Mouse (Mus musculus): Measurements from ENCODE around the gene Ccdc170.
"Not testable (repeated sequence)": the region's sequence is repeated elsewhere in the genome, so short reads cannot be mapped to it uniquely, and the experiment has no call there.

The Ccdc170 gene

DNA sequence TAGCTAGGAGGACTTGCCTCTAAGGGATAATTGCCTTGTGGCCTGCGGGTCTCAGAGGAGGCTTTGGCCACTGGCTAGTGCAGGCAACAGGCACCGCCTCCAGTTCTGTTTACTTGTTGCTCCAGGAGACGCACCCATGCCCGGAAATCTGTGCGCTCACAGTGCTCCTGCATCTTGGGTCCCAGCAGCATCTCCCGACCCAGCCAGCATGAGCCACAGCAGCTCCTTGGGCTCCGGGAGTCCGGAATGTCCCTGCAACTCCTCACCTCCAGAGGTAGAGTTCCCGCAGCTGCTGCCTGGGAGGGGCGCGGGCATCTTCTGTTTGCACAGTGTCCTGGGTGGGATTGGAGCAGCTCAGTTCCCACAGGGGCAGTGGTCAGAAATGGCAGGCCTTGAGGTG lies at the start of gene Ccdc170:
TSS of gene Ccdc170 (plus strand) at position 148 of the 400 bp plus-strand sequence.
- no peak for DNase-seq (ENCODE audit: low spot score in 2 of 2)

DNA sequence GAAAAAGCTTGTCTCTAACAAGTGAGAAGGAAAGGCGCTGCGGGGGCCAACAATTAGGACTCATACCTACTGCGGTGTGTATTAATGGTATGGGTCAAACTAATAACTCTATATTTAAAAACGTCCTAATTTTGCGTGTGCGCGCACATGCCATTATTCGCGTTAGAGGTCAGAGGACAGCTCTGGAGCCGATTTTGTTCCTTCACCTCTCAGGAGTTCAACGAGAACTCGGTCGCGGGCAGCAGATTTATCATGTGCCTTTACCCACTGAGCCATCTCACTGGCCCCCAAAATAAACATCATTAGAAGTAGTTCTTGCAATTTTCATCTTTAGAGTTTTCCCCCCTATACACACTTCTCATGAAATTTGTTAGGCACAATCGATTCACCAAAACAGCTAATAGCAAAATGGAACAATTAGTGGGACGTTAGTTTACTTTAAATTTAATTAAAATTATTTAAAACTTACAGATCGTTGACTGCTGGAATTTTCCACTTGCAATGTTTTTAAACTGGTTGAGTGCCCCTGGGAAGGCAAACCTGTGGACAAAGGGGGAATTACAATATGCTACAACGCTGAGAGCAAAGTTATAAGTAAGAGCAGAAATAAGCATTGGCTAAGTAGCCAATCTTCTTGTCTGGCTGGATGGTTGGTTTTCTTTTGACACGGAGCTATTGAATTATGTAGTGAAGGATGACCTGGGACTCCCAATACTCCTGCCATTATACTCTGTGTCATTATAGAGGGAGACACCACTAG lies 49.1 kb upstream of the Ccdc170 start:
- peak in 1 of 2 experiments; percentile 12 for DNase-seq (ENCODE audit: low spot score in 2 of 2)

DNA sequence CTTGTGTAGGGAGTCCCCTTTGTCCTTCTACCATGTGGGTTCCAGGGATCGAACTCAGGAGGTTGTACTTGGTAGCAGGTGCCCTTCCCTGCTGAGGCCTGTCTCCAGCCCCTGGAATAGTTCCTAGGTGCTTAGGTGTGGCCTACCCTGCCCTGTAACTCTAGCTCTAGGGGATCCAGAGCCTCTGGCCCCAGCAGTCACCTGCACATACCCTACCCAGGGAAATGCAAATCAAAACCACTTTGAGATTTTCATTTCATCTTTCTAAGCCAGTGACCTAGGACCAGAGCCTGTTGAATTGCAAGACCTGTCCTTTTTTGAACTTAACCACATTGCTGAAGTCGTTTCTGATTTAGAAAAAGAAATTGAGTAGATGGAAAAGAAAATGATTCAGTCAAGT lies 48.4 kb upstream of the Ccdc170 start:
- not testable (repeated sequence) for DNase-seq (ENCODE audit: low spot score in 2 of 2)

DNA sequence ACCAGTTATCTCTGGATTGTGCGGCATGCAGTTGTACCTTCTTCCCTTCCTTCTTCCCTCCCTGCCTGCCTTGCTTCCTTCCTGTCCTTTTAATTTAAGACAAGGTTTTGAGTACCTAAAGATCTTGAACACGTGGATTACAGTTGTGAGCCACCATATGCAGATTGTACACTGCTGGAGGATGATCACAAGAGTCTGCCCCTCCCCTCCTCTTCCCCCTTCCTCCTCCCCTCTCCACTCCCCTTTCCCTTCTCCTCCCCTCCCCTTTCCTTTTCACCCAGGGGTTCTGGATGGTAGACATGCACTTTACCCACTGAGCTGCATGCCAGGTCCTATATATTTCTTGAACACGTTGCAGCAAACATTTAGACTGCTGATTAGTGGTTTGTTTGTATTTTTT lies 46.9 kb upstream of the Ccdc170 start:
- DNase-seq (ENCODE audit: low spot score in 2 of 2) = no peak

DNA sequence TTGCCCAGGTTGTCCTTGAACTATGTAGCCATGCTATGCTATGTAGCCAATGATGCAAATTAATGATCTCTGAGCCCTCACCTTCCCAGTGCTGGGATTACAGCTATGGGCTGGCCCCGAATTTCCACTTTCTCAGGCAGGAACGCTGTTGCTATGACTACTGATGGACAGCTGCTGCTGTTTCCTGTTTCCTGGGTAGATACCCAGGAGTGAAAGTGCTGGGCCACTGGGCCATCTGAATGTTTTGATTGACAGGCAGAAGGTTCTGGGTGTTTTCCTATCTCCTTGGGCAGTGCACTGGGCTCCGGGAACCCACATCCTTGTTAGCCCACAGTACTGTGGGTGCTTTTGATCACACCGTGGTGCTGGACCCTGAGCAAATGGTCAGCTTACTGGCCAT lies 25.9 kb upstream of the Ccdc170 start:
- DNase-seq (ENCODE audit: low spot score in 2 of 2) = peak in 1 of 2 experiments; percentile 25

DNA sequence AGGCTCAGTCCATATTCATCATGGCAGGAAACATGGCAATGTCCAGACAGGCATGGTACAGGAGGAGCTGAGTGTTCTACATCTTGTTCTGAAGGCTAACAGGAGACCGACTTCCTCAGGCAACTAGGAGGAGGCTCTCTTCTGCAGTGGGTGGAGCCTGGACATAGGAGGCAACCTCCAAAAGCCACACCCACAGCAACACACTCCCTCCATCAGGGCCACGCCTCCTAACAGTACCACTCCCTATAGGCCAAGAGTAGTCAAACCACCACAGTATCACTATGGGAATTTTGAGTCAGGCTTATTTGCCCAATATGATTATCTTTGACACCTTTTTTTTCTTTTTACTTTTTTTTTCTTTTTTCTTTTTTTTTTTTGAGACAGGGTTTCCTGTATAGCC lies 22.1 kb upstream of the Ccdc170 start:
- DNase-seq (ENCODE audit: low spot score in 2 of 2) = no peak

DNA sequence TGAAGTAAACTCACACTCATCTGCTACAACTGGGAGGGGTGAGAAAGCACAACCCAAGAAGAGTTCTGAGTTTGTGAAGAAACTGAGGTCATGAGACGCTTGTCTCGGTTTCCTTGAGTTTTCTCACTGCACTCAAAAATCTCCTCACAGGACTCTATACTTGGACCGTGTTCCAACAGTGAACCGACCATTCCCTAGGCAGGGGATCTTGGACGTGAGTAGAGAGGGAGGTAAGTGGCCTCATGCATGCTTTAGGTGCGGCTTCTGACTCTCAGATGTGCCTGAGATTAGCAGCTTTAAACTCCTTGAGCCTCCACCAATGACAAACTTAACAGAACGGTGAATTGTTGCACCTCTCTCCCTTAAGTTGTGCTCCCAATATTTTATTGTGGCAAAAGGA lies 16.5 kb upstream of the Ccdc170 start:
- DNase-seq (ENCODE audit: low spot score in 2 of 2) = no peak

DNA sequence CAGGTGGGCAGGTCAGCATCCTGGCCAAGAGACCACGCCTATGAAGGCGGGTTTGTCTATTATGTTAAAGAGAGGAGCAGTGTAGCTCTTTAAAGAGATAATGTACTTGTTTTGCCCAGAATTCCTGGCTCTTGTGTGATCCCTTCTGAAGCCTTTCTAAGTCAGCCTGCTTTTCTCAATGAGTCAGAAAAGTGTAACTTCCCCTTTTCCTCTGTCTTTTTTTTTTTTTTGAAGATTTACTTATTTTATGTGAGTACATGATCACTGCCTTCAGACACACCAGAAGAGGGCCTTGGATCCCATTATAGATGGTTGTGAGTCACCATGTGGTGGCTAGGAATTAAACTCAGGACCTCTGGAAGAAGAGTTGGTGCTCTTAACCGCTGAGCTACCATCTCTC lies 12.9 kb upstream of the Ccdc170 start:
- DNase-seq (ENCODE audit: low spot score in 2 of 2) = no peak

DNA sequence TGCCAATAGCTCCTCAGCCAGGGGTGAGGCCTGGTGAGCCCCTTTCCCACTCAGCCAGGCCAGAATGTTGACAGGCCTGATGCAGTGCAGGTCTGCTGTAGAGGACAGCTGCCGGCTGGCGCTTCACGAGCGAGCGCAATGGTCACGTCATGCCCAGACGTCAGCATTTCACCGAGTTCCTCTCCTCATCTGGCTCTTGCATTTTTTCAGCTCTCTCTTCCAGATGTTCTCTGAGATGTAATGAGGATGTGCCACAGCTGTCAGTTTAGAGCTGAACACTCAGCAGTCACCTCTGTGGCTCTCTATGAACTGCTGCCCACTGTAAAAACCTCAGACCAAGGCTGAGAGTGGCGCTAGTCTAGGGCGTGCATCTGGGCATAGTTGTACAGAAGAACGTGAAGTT lies 8.7 kb upstream of the Ccdc170 start:
- DNase-seq (ENCODE audit: low spot score in 2 of 2) = no peak

DNA sequence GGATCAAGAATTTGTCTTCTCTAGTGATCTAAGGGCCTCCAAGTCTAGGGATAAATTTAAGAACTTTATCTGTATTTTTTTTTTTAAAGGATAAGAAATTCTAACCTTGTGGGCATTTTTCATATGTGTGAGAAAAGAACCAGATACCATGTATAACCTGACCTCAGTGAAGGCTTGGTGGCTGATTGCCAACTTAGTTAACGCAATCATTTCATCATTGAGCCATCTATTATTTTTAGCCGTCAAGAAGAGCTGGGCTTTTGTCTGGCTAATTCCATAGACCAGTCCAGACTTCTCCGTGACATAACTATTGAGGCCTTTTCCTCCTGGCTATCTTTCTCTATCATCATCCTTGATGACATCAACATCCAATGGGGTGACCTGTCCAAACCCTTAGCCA lies 6.9 kb upstream of the Ccdc170 start:
- DNase-seq (ENCODE audit: low spot score in 2 of 2) = no peak

DNA sequence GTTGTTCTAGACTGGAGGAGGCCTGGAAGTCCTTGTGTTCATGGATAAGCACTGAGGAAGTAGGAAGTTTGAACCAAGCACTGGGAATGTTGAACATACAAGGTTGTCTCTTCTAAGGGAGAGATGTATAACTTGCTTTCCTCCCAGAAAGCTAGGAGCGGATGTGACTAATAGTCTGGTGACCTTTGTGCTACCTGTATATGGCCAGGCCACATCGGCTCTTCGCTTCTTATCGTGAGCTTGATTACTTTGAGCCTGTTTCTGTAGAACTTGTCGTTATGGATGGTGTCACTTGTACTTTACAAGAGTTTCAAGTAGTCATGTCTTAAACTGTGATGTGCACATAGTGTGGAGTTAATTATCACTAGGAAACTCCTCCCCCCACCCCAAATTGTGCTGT lies 5.7 kb upstream of the Ccdc170 start:
- no peak for DNase-seq (ENCODE audit: low spot score in 2 of 2)

DNA sequence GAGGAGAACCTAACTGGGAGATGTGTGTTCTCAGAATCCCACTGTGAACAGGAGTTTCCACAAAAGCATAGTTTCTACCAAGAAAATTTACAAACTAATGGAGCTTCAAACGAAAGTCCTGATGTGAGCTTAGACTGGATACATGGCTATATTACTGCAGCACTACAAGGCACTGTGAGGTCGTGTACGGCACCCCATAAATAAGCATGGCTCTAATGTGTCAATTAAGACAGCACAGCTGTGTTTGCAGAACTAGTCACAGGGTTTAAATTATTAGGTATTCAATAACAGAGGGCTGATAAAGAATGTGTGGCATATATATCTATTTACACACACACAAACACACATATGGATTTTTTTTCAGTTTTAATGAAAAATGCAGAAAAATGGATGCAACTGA lies 1.4 kb upstream of the Ccdc170 start:
- no peak for DNase-seq (ENCODE audit: low spot score in 2 of 2)

DNA sequence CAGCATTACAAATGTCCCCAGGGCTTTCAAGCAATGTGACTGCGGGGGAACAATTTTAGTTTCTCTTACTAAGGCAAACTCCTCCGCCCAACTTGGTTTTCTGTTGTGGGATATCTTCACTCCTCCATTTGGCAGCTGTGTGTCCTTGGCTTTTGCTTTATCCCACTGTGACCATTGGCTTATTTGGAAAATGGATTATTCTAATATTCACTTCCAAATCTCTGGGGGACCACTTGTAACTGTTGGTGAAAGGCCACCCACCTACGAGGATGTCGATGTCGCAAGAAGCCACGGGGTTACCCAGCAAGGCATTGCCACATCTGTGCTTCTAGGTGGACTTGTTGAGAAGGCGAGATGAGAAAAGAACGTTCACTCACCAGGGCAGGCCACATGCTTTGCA lies 607 bp upstream of the Ccdc170 start:
- DNase-seq (ENCODE audit: low spot score in 2 of 2) = no peak

DNA sequence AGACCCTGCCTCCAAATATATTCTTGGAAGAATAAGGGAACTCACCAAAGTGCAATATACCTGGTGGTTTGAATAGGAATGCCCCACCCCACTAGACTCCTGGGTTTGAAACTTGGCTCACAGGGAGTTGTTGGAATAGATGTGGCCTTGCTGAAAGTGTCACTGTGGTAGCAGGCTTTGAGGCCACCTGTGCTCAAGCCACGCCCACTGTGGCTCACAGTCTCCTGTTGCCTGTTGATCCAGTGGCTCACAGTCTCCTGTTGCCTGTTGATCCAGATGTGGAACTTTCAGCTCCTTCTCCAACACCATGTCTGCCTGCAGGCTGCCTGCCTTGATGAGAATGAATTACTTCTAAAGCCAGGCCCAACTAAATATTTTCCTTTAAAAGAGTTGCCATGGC lies 1.5 kb downstream of the Ccdc170 start:
- no peak for DNase-seq (ENCODE audit: low spot score in 2 of 2)

DNA sequence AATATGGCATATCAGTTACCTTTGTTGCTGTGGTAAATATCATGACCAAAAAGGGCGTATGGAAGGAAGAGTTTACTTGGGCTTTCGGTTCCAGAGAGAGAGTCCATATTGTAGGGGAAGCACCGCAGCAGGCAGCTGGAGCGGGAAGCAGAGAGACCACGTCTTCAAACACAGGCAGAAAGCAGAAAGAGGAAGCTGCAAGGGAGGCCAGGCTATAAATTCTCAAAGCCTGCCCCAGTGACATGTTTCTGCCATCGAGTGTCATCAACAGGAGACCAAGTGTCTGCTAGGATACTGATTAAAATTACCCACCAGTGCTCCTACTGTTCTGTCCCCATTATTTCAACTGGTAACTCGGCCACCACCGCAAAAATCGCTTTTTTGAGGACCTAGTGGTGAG lies 2.7 kb downstream of the Ccdc170 start:
- no peak for DNase-seq (ENCODE audit: low spot score in 2 of 2)

DNA sequence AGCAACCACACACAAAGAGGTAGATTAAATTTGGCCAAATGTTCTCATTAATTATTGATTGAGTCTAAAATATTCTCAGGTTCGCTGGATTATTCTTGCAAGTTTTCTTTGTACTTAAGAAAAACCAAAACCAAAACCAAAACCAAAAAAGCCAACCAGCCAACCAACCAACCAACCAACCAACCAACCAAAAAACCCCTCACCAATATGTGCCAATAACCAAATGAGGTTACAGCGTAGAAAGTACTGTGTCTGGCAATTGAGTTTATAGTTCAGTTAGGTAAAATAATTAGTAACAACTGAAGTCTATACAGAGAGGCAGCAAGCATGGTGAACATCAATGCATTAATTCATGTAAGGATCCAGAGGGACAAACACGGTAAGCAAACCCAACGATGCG lies 7.6 kb downstream of the Ccdc170 start:
- DNase-seq (ENCODE audit: low spot score in 2 of 2) = no peak

DNA sequence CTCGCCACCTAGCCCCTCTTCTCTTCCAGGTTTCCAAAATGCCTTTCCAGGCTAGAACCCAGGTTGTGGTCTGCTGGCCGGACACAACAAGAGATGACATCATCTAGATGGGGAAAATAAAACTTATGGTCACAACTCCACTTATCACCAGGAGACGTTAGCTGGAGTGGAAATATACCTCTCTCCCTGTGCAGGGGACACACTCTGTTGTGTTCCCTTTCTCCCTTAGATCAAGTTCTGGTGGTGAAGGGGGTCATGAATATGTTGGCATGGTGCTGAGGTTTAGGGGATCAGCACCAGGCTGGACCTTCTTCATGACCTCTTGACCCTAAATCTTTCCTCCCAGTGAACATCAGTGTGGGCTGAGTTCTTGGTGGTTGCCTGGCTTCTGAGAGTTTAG lies 9.0 kb downstream of the Ccdc170 start:
- DNase-seq (ENCODE audit: low spot score in 2 of 2) = no peak

DNA sequence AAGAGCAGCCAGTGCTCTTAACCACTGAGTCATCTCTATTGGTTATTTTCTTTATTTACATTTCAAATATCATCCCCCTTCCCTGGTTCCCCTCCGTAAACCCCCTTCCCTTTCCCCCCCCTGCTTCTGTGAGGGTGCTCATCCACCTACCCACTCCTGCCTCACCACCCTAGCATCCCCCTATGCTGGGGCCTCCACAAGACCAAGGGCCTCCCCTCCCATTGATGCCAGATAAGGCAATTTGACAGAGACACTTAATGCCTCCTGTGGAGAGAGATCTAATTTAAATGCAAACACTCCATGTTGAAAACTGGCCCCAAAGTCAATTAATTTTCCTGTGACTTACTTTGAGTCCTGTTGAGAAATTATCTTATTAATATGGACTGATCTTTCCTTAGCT lies 9.7 kb downstream of the Ccdc170 start:
- no peak for DNase-seq (ENCODE audit: low spot score in 2 of 2)

DNA sequence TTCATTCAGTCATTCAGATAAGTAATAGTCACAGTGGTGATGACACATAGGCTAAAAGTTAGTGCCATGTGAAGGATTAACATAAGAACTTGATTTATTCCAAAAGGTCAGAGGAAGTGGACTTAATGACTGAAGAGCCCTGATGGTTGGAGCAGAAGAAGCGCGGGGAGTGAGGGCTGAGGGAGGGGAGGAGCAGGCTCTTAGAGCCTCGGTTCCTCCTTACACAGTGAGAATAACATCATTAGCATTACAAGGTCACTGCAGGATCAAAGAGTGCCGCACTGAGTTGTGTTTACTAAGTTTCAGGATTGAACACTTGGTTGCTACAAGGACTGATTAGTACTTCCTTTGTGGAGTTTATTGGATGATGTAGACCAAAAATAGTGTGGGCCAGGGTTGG lies 10.6 kb downstream of the Ccdc170 start:
- no peak for DNase-seq (ENCODE audit: low spot score in 2 of 2)

DNA sequence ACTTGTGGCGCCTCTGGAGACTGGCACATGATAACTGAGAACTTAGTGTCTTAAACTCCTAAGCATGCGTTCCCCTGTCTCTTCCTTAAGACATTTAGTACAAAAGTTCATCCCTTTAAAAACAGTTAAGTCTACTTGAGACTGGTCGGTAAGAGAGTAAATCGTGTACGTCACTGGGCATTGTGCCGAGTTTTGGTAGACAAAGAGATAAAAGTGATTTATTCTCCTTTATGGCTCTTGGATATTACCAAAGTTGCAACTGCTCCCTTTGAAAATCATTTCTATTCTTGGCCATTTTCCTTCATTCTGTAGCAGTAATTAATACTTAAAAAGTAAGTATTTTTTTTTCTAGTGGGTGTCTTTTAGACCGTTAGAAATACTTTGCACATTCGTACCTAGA lies 20.9 kb downstream of the Ccdc170 start:
- no peak for DNase-seq (ENCODE audit: low spot score in 2 of 2)

DNA sequence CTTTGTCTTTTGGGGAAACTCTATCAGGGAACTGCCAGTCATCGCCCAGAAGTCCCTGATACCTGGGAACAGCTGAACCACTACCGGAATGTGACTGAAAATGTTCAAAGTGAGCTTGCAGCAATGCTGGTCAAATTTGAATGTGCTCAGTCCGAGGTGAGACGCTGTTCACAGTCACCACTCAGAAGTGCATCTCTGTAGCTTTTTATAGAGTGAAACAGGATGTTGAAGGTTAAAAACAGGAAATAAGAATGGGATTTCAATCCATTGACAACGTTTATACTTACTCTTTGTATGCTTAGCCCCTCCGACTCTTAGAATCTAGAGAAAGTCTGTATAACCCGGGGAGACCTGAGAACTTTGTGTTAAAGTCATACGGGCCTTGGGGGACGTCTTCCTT lies 30.4 kb downstream of the Ccdc170 start:
- DNase-seq (ENCODE audit: low spot score in 2 of 2) = no peak

DNA sequence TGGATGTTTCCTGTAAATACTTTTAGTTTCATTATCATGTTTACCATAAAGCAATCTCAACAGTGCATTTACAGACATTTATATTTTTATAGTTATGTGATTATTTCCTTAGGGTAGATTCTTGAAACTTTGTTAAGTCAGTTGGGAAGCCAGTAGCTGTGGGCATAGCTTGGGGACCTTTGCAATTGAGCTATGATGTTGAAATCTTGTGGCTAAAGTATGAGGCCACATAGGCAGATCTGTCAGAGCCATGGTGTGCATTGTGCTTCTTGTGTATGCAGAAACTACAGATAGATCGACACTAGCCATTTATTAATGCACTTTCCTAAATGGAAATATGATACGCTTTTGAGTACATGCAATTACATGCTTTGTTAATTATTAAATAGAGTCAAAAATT lies 35.3 kb downstream of the Ccdc170 start:
- no peak for DNase-seq (ENCODE audit: low spot score in 2 of 2)

DNA sequence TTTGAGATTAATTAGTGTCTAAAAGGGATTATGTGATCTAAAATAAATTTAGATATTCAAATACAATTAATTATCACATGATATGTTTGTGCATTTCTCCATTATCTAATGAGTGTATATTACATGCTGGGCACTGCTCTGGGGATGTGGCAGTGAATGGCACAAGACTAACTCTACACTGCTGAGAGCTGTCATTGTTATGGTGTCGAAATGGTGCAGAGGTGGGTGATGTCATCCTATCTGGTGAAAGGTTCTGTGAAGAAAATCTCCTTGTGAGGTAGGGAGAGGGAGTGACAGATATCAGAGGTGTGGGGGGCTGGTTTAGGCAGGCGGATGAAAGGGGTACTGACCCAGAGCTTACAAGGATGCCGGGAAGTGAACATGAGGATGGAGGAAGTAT lies 37.3 kb downstream of the Ccdc170 start:
- no peak for DNase-seq (ENCODE audit: low spot score in 2 of 2)

DNA sequence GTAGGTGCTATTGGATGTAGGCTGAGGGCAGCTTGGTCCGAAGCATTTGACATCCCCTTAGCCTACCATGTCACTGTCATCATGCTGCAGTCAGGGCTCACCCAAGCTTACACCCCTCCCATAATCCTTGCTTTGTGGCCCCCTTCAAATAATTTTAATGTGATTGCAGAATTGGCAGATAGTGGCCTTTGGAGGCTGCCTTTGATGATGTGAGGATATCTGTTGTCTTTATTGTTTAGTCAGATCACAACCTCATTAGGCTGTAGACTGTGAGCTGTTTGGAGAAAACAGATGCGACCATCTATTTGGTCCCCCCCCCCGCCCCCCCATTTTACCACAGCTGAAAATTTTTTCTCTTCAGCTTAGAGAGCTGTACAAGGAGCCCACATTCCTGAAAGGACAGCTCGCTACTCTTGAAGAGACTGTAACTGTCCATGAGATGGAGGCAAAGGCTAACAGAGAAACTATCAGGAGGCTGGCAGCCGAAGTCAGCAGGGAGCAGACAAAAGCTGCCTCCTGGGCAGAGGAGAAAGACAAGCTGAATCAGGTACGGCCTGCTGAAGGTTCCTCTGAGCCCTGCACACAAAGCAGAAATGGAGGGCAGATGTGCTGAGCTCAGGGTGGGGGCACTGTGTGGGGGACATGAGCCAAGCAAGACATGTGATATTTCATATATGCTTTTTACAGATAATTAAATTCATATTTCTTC lies 38.2 kb downstream of the Ccdc170 start:
- no peak for DNase-seq (ENCODE audit: low spot score in 2 of 2)
